Mouse (Mus musculus): ENCODE measurements around the gene Apopt1. TPM values are rescaled to one million over a fixed set of nuclear protein-coding genes. Genes with fewer than 3 reads are reported as not detected.
"Not testable (repeated sequence)": the region's sequence is repeated elsewhere in the genome, so short reads cannot be mapped to it uniquely, and the experiment has no call there.

The Apopt1 gene
- total RNA-seq, 4 experiments from 2014 or later: 36.2 to 40.8 (median 38.9) TPM

- peak; percentile 81 to 84 for DNase-seq (ENCODE audit: low spot score in 2 of 2)
Measured at GRCm38 (mm10) chr12:111705186-111705973, 7.7 kb upstream of the Apopt1 start.

GRCm38 (mm10) chr12:111708181-111708580 lies 4.9 kb upstream of the Apopt1 start:
- DNase-seq (ENCODE audit: low spot score in 2 of 2): no peak

GRCm38 (mm10) chr12:111710091-111710490 lies 3.0 kb upstream of the Apopt1 start:
- DNase-seq (ENCODE audit: low spot score in 2 of 2): no peak

GRCm38 (mm10) chr12:111712476-111712875 lies 585 bp upstream of the Apopt1 start:
- no peak for DNase-seq (ENCODE audit: low spot score in 2 of 2)

- DNase-seq (ENCODE audit: low spot score in 2 of 2): not testable (repeated sequence)
Measured at GRCm38 (mm10) chr12:111713880-111714279, 819 bp downstream of the Apopt1 start.

DNA sequence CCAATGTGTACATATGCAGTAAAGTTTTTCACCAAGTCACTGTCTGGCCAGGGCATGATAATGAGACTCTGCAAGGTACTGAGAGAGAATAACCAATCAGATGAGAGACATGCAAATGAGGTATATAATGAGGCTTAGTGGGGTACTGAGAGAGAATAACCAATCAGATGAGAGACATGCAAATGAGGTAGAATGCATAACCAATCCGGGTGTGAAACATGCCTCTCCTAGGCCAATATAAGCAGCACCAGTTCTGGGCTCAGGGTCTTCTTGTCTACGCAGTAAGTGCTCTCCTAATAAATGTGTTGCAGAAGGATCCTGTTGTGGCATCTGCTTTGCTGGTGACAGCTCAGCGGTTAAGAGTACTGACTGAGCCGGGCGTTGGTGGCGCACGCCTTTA lies 3.4 kb downstream of the Apopt1 start:
- DNase-seq (ENCODE audit: low spot score in 2 of 2): no peak

GRCm38 (mm10) chr12:111718656-111719055 lies 5.6 kb downstream of the Apopt1 start:
- DNase-seq (ENCODE audit: low spot score in 2 of 2): no peak

GRCm38 (mm10) chr12:111720222-111720621 lies 7.2 kb downstream of the Apopt1 start:
- DNase-seq (ENCODE audit: low spot score in 2 of 2): no peak

DNA sequence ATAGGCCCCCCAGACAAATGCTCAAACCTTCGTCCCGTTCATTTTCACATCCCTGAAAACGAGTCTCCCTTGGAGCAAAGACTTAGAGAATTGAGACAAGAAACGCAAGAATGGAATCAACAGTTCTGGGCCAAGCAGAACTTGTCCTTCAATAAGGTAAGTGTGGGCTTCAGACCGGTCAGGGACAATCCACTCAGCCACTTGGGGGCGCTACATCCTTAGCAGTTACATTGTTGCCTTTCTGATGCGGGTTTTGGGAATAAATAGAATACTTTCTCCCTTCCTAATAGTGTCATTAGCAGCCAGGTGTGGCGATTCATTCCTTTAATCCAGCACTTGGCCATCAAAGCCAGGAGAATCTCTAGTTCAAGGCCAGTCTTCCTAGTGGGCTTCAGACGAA lies 9.6 kb downstream of the Apopt1 start:
- DNase-seq (ENCODE audit: low spot score in 2 of 2): no peak

GRCm38 (mm10) chr12:111724638-111725337 lies 11.7 kb downstream of the Apopt1 start:
- peak in 1 of 2 experiments; percentile 59 for DNase-seq (ENCODE audit: low spot score in 2 of 2)

DNA sequence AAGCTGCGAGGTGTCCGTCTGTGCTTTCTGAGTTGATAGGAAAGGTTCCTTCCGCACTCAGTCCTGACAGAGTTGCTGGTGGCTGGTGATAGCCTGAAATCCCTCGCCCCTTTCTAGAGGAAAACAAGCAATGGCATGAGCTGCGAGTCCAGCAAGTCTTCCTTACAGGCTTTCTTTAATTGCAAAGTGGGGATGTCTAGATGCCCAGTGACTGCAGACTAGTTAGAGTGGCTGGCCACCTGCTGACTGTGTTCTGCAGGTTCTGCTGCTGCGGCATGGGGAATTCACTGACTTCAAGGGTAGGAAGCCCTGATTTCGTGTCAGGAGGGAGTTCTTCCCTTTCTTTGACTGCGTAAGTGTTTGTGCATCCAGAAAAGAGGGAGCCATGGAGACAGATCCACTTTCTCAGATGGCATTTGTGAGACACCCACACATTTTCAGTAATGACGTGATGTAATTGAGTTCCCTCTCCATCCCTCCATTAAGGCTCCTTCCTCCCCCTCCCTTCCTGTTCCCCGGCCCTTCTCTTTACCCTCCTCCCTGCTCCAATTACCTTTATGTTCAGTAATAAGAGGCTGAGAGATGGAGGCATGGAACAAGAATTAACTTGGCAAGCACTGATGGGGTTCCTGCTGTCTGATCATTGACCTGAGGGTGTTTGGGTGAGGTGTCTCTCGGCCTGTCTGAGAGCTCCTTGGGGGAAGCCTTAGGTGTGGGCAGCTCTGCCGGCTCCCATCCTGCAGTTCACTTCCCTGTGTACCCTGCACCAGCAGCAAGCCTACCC lies 12.5 kb downstream of the Apopt1 start:
- DNase-seq (ENCODE audit: low spot score in 2 of 2): no peak

- peak in 1 of 2 experiments; percentile 38 for DNase-seq (ENCODE audit: low spot score in 2 of 2)
Measured at GRCm38 (mm10) chr12:111726122-111726463, 13.0 kb downstream of the Apopt1 start.

DNA sequence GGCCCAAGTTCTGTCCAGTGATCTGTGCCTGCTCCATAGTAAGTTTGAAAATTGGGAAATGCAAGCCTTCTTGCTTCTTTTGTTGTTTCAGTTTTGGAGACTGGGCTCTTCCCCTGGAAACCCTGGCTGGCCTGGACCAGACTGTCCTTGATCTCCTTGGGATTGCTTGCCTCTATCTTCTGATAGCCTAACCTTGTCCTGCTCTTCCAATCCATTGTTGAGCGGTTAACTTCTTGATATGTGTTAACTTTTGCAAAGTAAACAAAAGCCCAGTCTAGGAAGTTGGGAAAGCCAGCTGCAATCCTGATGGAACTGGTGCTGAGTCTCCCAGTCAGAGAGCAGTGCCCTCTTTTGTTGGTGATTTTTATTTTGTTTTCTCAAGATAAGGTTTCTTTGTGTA lies 14.9 kb downstream of the Apopt1 start:
- DNase-seq (ENCODE audit: low spot score in 2 of 2): no peak

- peak; percentile 78 to 83 for DNase-seq (ENCODE audit: low spot score in 2 of 2)
Measured at GRCm38 (mm10) chr12:111731822-111732807, 19.1 kb downstream of the Apopt1 start.

- no peak for DNase-seq (ENCODE audit: low spot score in 2 of 2)
Measured at GRCm38 (mm10) chr12:111732921-111733320, 19.9 kb downstream of the Apopt1 start.

- DNase-seq (ENCODE audit: low spot score in 2 of 2): no peak
Measured at GRCm38 (mm10) chr12:111734912-111735311, 21.9 kb downstream of the Apopt1 start.

GRCm38 (mm10) chr12:111736676-111737075 lies 23.6 kb downstream of the Apopt1 start:
- not testable (repeated sequence) for DNase-seq (ENCODE audit: low spot score in 2 of 2)

DNA sequence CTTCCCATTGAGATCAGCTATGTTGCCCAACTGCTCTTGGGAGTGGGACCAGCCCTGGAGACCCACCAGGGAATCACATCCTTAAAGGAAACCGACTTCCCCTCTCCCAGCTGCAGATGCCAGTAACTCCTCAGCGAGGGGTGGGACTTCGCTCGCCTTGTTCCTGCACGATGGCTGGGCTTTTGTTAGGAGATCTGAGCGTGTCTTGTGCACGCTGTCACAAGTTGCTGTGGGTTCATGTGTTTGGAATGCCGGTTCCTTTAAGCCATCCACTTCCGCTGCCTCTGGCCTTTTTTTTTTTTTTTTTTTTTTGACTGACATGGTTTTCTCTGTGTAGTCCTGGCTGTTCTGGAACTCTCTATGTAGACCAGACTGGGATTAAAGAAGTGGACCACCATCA lies 24.3 kb downstream of the Apopt1 start:
- DNase-seq (ENCODE audit: low spot score in 2 of 2): no peak

- DNase-seq (ENCODE audit: low spot score in 2 of 2): peak; percentile 46 to 59
Measured at GRCm38 (mm10) chr12:111738754-111739153, 25.7 kb downstream of the Apopt1 start.

DNA sequence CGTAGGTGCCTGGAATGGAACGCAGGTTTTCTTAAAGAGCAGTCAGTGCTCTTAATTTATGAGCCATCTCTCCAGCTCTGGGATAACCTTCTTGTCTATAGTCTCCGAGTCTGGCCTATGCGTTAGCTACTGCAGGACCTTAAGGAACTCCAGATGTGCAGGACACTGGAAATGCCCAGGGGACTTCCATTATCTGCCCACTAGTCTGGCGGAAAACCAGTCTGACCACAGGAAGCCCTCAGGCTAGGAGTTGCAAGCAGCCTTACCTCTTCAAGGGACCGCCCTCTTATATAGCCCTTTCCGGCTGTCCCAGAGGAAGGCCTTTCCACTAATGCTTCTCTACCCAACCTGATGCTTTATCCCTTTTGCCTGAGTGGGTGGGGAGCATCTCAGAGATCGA lies 28.3 kb downstream of the Apopt1 start:
- DNase-seq (ENCODE audit: low spot score in 2 of 2): no peak

GRCm38 (mm10) chr12:111743419-111743818 lies 30.4 kb downstream of the Apopt1 start:
- no peak for DNase-seq (ENCODE audit: low spot score in 2 of 2)

All from gastrocnemius, adult 8-10 months (tissue).